Mouse (Mus musculus) lung, embryonic 15.5 days (tissue): Measurements from ENCODE around the gene Bcas2. TPM values are rescaled to one million over a fixed set of nuclear protein-coding genes. Genes with fewer than 3 reads are reported as not detected.

Experiments
- ATAC-seq: fragments of 200-750 bp; cut with Nextera tagmentation; 2 replicates; pipeline ENCODE4 v1.8.0; 2017; ENCODE audit warnings: moderate number of reproducible peaks, borderline replicate concordance; ENCODE audit not compliant: low FRiP score, low TSS enrichment; ENCODE audit errors: extremely low read depth
- H3K27ac ChIP-seq: fragments of 300-500 bp; sonication (generic); 2 replicates; pipeline ENCODE4 v1.5.1; 2015; ENCODE audit warnings: moderate library complexity, mild to moderate bottlenecking, inconsistent platforms
- H3K27me3 ChIP-seq: fragments of 300-500 bp; sonication (generic); 2 replicates; pipeline ENCODE4 v1.6.1; 2015; ENCODE audit warnings: inconsistent platforms
- H3K36me3 ChIP-seq: fragments of 300-500 bp; sonication (generic); 2 replicates; pipeline ENCODE4 v1.6.1; 2015; ENCODE audit warnings: inconsistent platforms
- H3K4me1 ChIP-seq: fragments of 300-500 bp; sonication (generic); 2 replicates; pipeline ENCODE4 v1.6.1; 2015; ENCODE audit warnings: inconsistent platforms
- H3K4me2 ChIP-seq: fragments of 300-500 bp; sonication (generic); 2 replicates; pipeline ENCODE4 v1.6.1; 2015; ENCODE audit warnings: inconsistent platforms, mild to moderate bottlenecking, moderate library complexity
- H3K4me3 ChIP-seq: fragments of 300-500 bp; sonication (generic); 2 replicates; pipeline ENCODE4 v1.5.1; 2015; ENCODE audit warnings: mild to moderate bottlenecking, inconsistent platforms
- H3K9ac ChIP-seq: fragments of 300-500 bp; sonication (generic); 2 replicates; pipeline ENCODE4 v1.6.1; 2015; ENCODE audit warnings: inconsistent platforms
- H3K9me3 ChIP-seq: fragments of 300-500 bp; sonication (generic); 2 replicates; pipeline ENCODE4 v1.6.1; 2016; ENCODE audit warnings: inconsistent platforms
- WGBS: fragments of 180-500 bp; shearing (Covaris S2); methylation state at CpG from one replicate; pipeline ENCODE4 v1.1.7; 2015; 5-methylcytosine and 5-hydroxymethylcytosine counted together
- polyA plus RNA-seq: library from polyadenylated mRNA; unstranded; fragments of >200 nt; fragmentation: Nextera tagmentation; extraction: Ambion mirVana; gene quantifications from 2 replicates; pipeline ENCODE4 v1.2.1, GENCODE M21; 2015

The Bcas2 gene
- polyA plus RNA-seq, 1 experiment from 2014 or later, result 188 TPM

GRCm38 (mm10) chr3:103224231-103224765, 52.8 kb downstream of the Bcas2 start:
- WGBS, result 76% methylated on average over 12 of the region's 12 CpGs

DNA sequence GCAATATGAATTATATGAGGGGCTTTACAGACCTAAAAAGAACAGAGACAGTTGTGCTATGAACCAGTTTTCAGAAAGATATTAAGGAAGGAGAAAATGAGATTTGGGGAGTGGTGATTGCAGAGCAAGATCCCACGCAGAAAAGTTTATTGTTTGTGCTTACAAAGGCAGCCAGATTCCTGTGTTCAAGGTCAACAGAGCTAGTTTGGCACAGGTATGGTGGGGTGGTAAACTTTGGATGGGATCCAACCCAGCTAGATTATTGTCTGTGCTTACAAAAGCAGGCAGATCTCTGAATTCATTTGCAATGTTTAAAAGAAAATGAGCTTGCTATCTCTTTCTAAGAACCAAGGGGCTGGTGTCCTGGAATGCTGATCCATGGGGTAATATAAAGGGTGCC, 56.3 kb downstream of the Bcas2 start:
- no peak overlapping the region for H3K4me3 ChIP-seq
- H3K4me2 ChIP-seq, result no peak overlapping the region
- no peak overlapping the region for H3K27ac ChIP-seq
- H3K27me3 ChIP-seq, result no peaks in the 10 kb centered on the region
- 83% methylated on average over 1 of the region's 1 CpGs for WGBS
- no peaks in the 10 kb centered on the region for H3K36me3 ChIP-seq
- H3K9ac ChIP-seq, result no peak overlapping the region
- H3K9me3 ChIP-seq, result 0 out of 2 replicates have a peak, but pooled peaks cover 2% of the 10 kb centered on the region
- no peaks in the 10 kb centered on the region for H3K4me1 ChIP-seq
- ATAC-seq, result no peak

More at GRCm38 (mm10) chr3:103224231-103224765, 52.8 kb downstream of the Bcas2 start:
- Histone ChIP-seq H3K36me3 (no peaks in the 10 kb centered on the region), H3K9ac (no peak overlapping the region), H3K27me3 (no peaks in the 10 kb centered on the region), H3K27ac (no peak overlapping the region), H3K4me1 (no peaks in the 10 kb centered on the region), H3K9me3 (0 out of 2 replicates have a peak, but pooled peaks cover 2% of the 10 kb centered on the region), H3K4me3 (no peak overlapping the region), H3K4me2 (no peak overlapping the region)
- no peak for ATAC-seq

Other genes starting within 250 kb of the Bcas2 start
- not detected in 2 replicates for gene Sycp1, start 235.6 kb upstream of the Bcas2 start, polyA plus RNA-seq
- gene Nr1h5, start 207.5 kb upstream of the Bcas2 start, polyA plus RNA-seq, result 0.06 TPM in 1 of 2 replicates, not detected in the other
- 61.6 and 62.5 TPM in 2 replicates for gene Sike1, start 175.9 kb upstream of the Bcas2 start, polyA plus RNA-seq
- gene Csde1, start 151.2 kb upstream of the Bcas2 start, polyA plus RNA-seq, result 343 and 346 TPM in 2 replicates
- 92.7 and 96.9 TPM in 2 replicates for gene Nras, start 113.4 kb upstream of the Bcas2 start, polyA plus RNA-seq
- gene Ampd1, start 97.6 kb upstream of the Bcas2 start, polyA plus RNA-seq, result 0.14 and 0.23 TPM in 2 replicates
- 5.0 and 5.5 TPM in 2 replicates for gene Dennd2c, start 69.1 kb upstream of the Bcas2 start, polyA plus RNA-seq
- 18.2 and 22.9 TPM in 2 replicates for gene Trim33, start 107.6 kb downstream of the Bcas2 start, polyA plus RNA-seq